Mouse (Mus musculus) cerebellum, adult 2 months (tissue): ENCODE data around the gene Glrx5. TPM values are rescaled to one million over a fixed set of nuclear protein-coding genes. Genes with fewer than 3 reads are reported as not detected.
A peak's percentile ranks its signal among the peaks of the same experiment; 100 is the strongest.

Source experiments
- DNase-seq, 2 experiments: peaks; one replicate each; pipeline ENCODE4 v3.0.0; 2021
- H3K27ac ChIP-seq: fragments of 200-500 bp; 2 replicates; pipeline ENCODE4 v1.5.1; 2012; ENCODE audit warnings: low read length, control low read depth, inconsistent platforms; ENCODE audit not compliant: insufficient read depth
- H3K27me3 ChIP-seq: fragments of 200-500 bp; 2 replicates; pipeline ENCODE4 v1.6.1; 2012; ENCODE audit warnings: inconsistent platforms, mild to moderate bottlenecking, low read length, moderate library complexity; ENCODE audit not compliant: control insufficient read depth, insufficient read depth
- H3K4me1 ChIP-seq: fragments of 200-500 bp; 2 replicates; pipeline ENCODE4 v1.6.1; 2011; ENCODE audit warnings: low read length; ENCODE audit not compliant: control insufficient read depth, insufficient read depth
- H3K4me3 ChIP-seq: fragments of 200-500 bp; replicated peaks from 2 replicates; pipeline ENCODE3; 2011; ENCODE audit warnings: mild to moderate bottlenecking, low read depth, low read length, control low read depth; ENCODE audit not compliant: insufficient read depth
- CTCF ChIP-seq: fragments of 200-500 bp; IDR thresholded peaks from 2 replicates; pipeline ENCODE4 v1.5.1; 2011; ENCODE audit warnings: low read depth, mild to moderate bottlenecking, control low read depth, low read length, moderate library complexity, borderline replicate concordance; ENCODE audit not compliant: insufficient read depth
- POLR2A ChIP-seq: fragments of 200-500 bp; IDR thresholded peaks from 2 replicates; pipeline ENCODE4 v1.6.1; 2011; ENCODE audit warnings: low read length, control low read depth, borderline replicate concordance; ENCODE audit not compliant: insufficient read depth
- WGBS: fragments of 180-500 bp; shearing (Covaris S2); methylation state at CpG from one replicate; pipeline ENCODE4 v1.1.7; 2018; 5-methylcytosine and 5-hydroxymethylcytosine counted together
- polyA plus RNA-seq: library from polyadenylated mRNA; depleted of rRNA; stranded (reverse); fragments of >200 nt; gene quantifications from 2 replicates; pipeline ENCODE4 v1.2.3, GENCODE M21; 2012

Glrx5 gene
- polyA plus RNA-seq, 1 experiment: 101 TPM

- Histone ChIP-seq H3K27me3 (0 out of 2 replicates have a peak, but pooled peaks cover 1% of the 10 kb centered on the region), H3K27ac (no peak overlapping the region), H3K4me3 (no peak overlapping the region), H3K4me1 (no peaks in the 10 kb centered on the region)
- DNase-seq: no peak
- WGBS: 29% methylated on average over 10 of the region's 10 CpGs
- no peak for TF ChIP-seq POLR2A
- no peak for TF ChIP-seq CTCF
These were observed 15.8 kb upstream of the Glrx5 start for GRCm38 (mm10) chr12:105016639-105017038.

DNA sequence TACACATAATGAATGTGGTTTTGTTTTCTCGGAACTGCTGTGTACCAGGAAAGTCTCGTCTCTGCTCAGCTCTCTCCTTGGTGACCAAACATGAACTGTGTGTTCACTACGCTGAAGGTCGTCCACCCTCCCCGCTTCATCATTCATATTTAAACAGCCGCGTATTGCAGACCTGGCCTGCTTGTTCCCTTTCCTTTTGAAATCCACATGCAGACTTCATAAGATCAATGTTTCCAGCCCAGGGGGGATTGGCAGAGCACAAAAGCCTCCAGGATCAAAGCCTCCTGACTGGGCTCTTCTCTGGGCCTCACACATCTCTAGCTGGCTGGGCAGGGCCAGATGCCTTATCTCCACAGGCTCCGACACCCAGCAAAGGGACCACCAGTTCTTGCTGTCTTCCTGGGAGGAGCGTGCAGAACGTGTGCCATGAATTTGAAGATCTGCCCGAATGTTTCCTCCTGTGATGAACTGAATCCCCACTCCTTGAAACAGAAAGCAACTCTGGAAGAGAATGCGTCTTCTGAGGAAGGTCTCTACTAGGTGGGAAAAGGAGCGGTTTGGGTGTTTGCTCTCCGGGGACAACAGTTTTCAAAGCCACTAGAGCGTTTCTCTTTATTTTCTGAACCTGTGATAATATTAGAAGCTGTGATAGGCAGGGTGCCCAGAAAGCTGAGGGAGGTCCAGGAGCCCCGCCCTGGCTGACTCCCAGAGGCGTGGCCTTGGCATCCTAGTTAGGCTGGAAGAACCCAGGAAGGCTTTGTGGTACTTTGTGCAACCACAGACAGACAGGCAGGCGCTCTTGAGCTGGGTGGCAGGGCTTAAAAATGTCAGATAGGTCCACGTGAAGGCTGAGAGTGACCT, 12.9 kb upstream of the Glrx5 start:
- Histone ChIP-seq H3K4me3 (no peak overlapping the region), H3K4me1 (no peaks in the 10 kb centered on the region), H3K27ac (no peak overlapping the region), H3K27me3 (no peaks in the 10 kb centered on the region)
- 64% methylated on average over 19 of the region's 19 CpGs for WGBS
- TF ChIP-seq POLR2A: no peak
- TF ChIP-seq CTCF: no peak
- DNase-seq: no peak

- H3K4me3 ChIP-seq: no peak overlapping the region
- DNase-seq: no peak
- no peak overlapping the region for H3K27ac ChIP-seq
- TF ChIP-seq CTCF (no peak), POLR2A (no peak)
- no peaks in the 10 kb centered on the region for H3K4me1 ChIP-seq
- no peaks in the 10 kb centered on the region for H3K27me3 ChIP-seq
- WGBS: 93% methylated on average over 8 of the region's 8 CpGs
These were observed 10.9 kb upstream of the Glrx5 start for GRCm38 (mm10) chr12:105021441-105022069.

GRCm38 (mm10) chr12:105022141-105022540, 10.3 kb upstream of the Glrx5 start:
- Histone ChIP-seq H3K27me3 (no peaks in the 10 kb centered on the region), H3K4me1 (no peaks in the 10 kb centered on the region), H3K27ac (no peak overlapping the region), H3K4me3 (no peak overlapping the region)
- 58% methylated on average over 7 of the region's 7 CpGs for WGBS
- TF ChIP-seq POLR2A: no peak
- TF ChIP-seq CTCF: no peak
- DNase-seq: no peak

DNA sequence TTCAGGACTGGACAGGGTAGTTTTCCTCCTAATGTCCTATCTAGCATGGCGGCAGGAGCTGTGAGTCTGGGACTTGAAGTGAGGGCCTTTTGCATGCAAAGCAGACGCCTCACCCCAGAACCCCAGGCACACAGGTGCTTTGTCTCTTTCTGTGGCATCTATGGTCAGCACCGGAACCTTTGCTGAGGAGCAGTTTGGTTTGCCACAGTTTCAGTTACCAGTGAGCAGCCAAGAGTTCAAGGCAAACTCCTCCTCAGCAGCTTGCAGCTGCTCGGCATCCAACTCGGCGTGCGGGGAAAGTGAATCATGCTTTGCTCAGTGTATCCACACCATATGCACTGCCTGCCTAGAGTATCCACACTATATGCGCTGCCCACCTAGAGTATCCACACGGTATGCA, 9.7 kb upstream of the Glrx5 start:
- DNase-seq: no peak
- H3K27ac ChIP-seq: no peak overlapping the region
- TF ChIP-seq POLR2A (no peak), CTCF (no peak)
- no peaks in the 10 kb centered on the region for H3K4me1 ChIP-seq
- WGBS: 99% methylated on average over 9 of the region's 9 CpGs
- H3K27me3 ChIP-seq: no peaks in the 10 kb centered on the region
- no peak overlapping the region for H3K4me3 ChIP-seq

DNA sequence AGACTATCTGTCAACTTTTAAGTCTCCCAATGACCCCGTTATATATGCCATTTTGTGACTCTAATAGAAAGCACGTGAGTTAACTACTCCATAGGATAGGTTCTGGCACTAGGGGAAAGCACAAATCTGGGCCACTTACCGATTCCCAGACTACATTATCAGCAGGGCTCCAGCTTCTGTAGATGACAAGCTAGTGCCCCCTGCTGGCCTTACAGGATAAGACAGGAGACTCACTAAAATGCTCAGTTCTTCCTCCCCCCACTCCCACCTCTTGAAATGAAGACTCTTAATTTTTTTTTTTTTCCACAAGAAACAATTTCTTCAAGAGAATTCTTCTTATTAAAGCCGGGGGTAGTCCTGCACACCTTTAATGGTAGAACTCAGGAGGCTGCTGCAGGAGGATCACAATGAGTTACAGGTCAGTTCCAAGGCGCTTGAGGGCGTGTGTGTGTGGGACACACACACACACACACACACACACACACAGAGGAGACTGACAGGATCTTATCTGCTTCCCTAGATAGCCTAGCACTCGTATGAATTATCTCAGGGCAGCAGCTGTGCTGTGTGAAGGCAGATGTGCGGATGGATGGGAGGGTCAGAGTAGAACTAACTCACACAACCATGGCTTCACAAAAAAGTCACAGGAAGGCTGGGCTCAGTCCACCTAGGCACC, 7.1 kb upstream of the Glrx5 start:
- WGBS: 51% methylated on average over 8 of the region's 8 CpGs
- no peaks in the 10 kb centered on the region for H3K27me3 ChIP-seq
- TF ChIP-seq CTCF: peak; percentile 73
- no peak for TF ChIP-seq POLR2A
- DNase-seq: peak; percentile 52 to 64
- no peak overlapping the region for H3K4me3 ChIP-seq
- no peaks in the 10 kb centered on the region for H3K4me1 ChIP-seq
- H3K27ac ChIP-seq: no peak overlapping the region

GRCm38 (mm10) chr12:105025947-105026586, 6.4 kb upstream of the Glrx5 start:
- H3K4me3 ChIP-seq: no peak overlapping the region
- TF ChIP-seq CTCF (no peak), POLR2A (no peak)
- no peak for DNase-seq
- no peak overlapping the region for H3K27ac ChIP-seq
- WGBS: 65% methylated on average over 10 of the region's 10 CpGs
- H3K4me1 ChIP-seq: no peaks in the 10 kb centered on the region
- no peaks in the 10 kb centered on the region for H3K27me3 ChIP-seq
